Mouse (Mus musculus) cortical plate, adult 2 months (tissue): Measurements from ENCODE around the gene Snx10.

Experiments
- CTCF ChIP-seq: fragments of 200-500 bp; IDR thresholded peaks from 2 replicates; pipeline ENCODE4 v1.5.1; 2011; ENCODE audit warnings: mild to moderate bottlenecking, control low read depth, low read length; ENCODE audit not compliant: insufficient read depth; ENCODE audit errors: extremely low read depth
- POLR2A ChIP-seq: fragments of 200-500 bp; IDR thresholded peaks from 2 replicates; pipeline ENCODE4 v1.6.1; 2011; ENCODE audit warnings: mild to moderate bottlenecking, low read length, control low read depth; ENCODE audit not compliant: insufficient read depth; ENCODE audit errors: extremely low read depth

DNA sequence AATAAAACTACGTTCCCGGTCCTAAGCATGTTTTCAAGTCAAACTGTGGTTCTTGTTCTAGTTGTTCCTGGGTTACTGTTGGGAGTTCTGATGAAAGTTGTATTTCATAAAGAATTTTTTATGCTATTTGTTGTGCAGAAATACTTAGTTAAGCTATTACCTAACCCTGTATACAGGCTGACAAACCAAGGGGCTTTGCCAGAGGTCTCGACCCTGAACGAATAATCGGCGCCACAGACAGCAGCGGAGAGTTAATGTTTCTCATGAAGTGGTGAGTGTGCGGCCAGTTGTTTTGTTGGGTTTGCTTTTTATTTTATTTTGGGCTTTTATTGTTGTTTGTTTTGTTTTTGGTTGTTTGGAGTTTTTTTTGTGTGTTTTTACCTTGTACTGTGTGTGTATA lies 42.2 kb upstream of the Snx10 start:
- TF ChIP-seq POLR2A (no peak), CTCF (no peak)
